Mouse (Mus musculus) heart, embryonic 14.5 days (tissue): ENCODE measurements around the gene Pms2. TPM values are rescaled to one million over a fixed set of nuclear protein-coding genes. Genes with fewer than 3 reads are reported as not detected.
A peak's percentile ranks its signal among the peaks of the same experiment; 100 is the strongest.

Experiments
- ATAC-seq: fragments of 200-750 bp; cut with Nextera tagmentation; 2 replicates; pipeline ENCODE4 v1.8.0; 2017; ENCODE audit warnings: low read depth, moderate TSS enrichment; ENCODE audit not compliant: insufficient number of reproducible peaks, insufficient read depth, low FRiP score
- H3K27ac ChIP-seq, 2 experiments: fragments of 200-500 bp in 1 of 2; fragments of 300-500 bp in 1 of 2; sonication (generic) in 1 of 2; replicated peaks in 1 of 2; 2 replicates each; pipeline ENCODE4 v1.5.1; 2012 to 2014; ENCODE audit warnings: low read depth in 2 of 2, low read length in 2 of 2, control low read depth in 1 of 2, mild to moderate bottlenecking in 1 of 2, mixed read lengths in 1 of 2; ENCODE audit not compliant: control insufficient read depth in 1 of 2, insufficient read depth in 1 of 2
- H3K27me3 ChIP-seq: fragments of 300-500 bp; sonication (generic); 2 replicates; pipeline ENCODE4 v1.6.1; 2014; ENCODE audit warnings: mild to moderate bottlenecking, low read length, control low read depth; ENCODE audit not compliant: control insufficient read depth, insufficient read depth
- H3K36me3 ChIP-seq: fragments of 300-500 bp; sonication (generic); 2 replicates; pipeline ENCODE4 v1.6.1; 2014; ENCODE audit warnings: mild to moderate bottlenecking, control low read depth, low read length, mixed read lengths; ENCODE audit not compliant: control insufficient read depth, insufficient read depth
- H3K4me1 ChIP-seq, 2 experiments: fragments of 200-500 bp in 1 of 2; fragments of 300-500 bp in 1 of 2; sonication (generic) in 1 of 2; 2 replicates each; pipeline ENCODE4 v1.6.1; 2012 to 2014; ENCODE audit warnings: low read length in 2 of 2, control low read depth in 1 of 2, mixed read lengths in 1 of 2; ENCODE audit not compliant: control insufficient read depth in 2 of 2, insufficient read depth in 2 of 2
- H3K4me2 ChIP-seq: fragments of 300-500 bp; sonication (generic); 2 replicates; pipeline ENCODE4 v1.6.1; 2014; ENCODE audit warnings: mild to moderate bottlenecking, low read length
- H3K4me3 ChIP-seq, 2 experiments: fragments of 200-500 bp in 1 of 2; fragments of 300-500 bp in 1 of 2; sonication (generic) in 1 of 2; 2 replicates each; pipeline ENCODE4 v1.5.1; 2012 to 2014; ENCODE audit warnings: low read length in 2 of 2, mild to moderate bottlenecking in 2 of 2, control low read depth in 1 of 2, low read depth in 1 of 2, moderate library complexity in 1 of 2; ENCODE audit not compliant: control insufficient read depth in 1 of 2, insufficient read depth in 1 of 2
- H3K9ac ChIP-seq: fragments of 300-500 bp; sonication (generic); 2 replicates; pipeline ENCODE4 v1.6.1; 2014; ENCODE audit warnings: mild to moderate bottlenecking, low read length
- H3K9me3 ChIP-seq: fragments of 300-500 bp; sonication (generic); 2 replicates; pipeline ENCODE4 v1.6.1; 2016; ENCODE audit warnings: low read length, control low read depth; ENCODE audit not compliant: control insufficient read depth
- WGBS: fragments of 180-500 bp; shearing (Covaris S2); extraction: QIAGEN DNeasy Blood & Tissue Kit; methylation state at CpG from one replicate; pipeline ENCODE4 v1.1.7; 2014; 5-methylcytosine and 5-hydroxymethylcytosine counted together
- polyA plus RNA-seq: library from polyadenylated mRNA; unstranded; fragments of >200 nt; fragmentation: Nextera tagmentation; extraction: Ambion mirVana; gene quantifications from 2 replicates; pipeline ENCODE4 v1.2.1, GENCODE M21; 2014

The Pms2 gene
- polyA plus RNA-seq, 1 experiment from 2014 or later, result 19.2 TPM

GRCm38 (mm10) chr5:143959551-143959950 is 49.8 kb downstream of the Pms2 start:
- 91% methylated on average over 11 of the region's 11 CpGs for WGBS
- Histone ChIP-seq H3K9me3 (0 out of 2 replicates have a peak, but pooled peaks cover 2% of the 10 kb centered on the region), H3K36me3 (no peaks in the 10 kb centered on the region), H3K27ac (no peak overlapping the region), H3K4me1 (no peaks in the 10 kb centered on the region), H3K9ac (no peak overlapping the region), H3K27me3 (no peaks in the 10 kb centered on the region), H3K4me3 (no peak overlapping the region), H3K4me2 (no peak overlapping the region)
- ATAC-seq, result no peak

DNA sequence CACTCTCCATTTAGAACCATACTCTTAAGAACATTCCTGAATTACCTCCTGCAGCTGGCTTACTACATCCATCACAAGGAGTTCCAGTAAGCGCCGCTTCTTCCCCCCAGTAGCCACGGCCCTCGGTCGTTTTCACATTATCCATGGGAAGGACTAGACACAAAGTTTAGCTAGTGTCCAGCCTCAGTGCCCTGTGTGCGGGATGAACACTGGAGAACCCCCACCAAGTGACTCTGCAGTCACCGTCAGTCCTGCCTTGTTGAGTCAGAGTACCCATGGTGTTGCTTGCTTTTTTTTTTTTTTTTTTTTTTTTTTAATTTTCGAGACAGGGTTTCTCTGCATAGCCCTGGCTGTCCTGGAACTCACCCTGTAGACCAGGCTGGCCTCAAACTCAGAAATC is 51.4 kb downstream of the Pms2 start:
- no peak overlapping the region for H3K4me3 ChIP-seq
- 0 out of 2 replicates have a peak, but pooled peaks cover 2% of the 10 kb centered on the region for H3K9me3 ChIP-seq
- 77% methylated on average over 8 of the region's 8 CpGs for WGBS
- H3K36me3 ChIP-seq, result no peaks in the 10 kb centered on the region
- no peaks in the 10 kb centered on the region for H3K4me1 ChIP-seq
- no peaks in the 10 kb centered on the region for H3K27me3 ChIP-seq
- no peak overlapping the region for H3K4me2 ChIP-seq
- H3K9ac ChIP-seq, result no peak overlapping the region
- no peak for ATAC-seq
- no peak overlapping the region for H3K27ac ChIP-seq

GRCm38 (mm10) chr5:143965586-143966345 is 56.0 kb downstream of the Pms2 start:
- Histone ChIP-seq H3K36me3 (no peaks in the 10 kb centered on the region), H3K9ac (no peak overlapping the region), H3K9me3 (no peaks in the 10 kb centered on the region), H3K4me3 (no peak overlapping the region), H3K4me1 (no peaks in the 10 kb centered on the region), H3K27me3 (no peaks in the 10 kb centered on the region), H3K27ac (no peak overlapping the region), H3K4me2 (no peak overlapping the region)
- no peak for ATAC-seq
- 76% methylated on average over 12 of the region's 12 CpGs for WGBS

GRCm38 (mm10) chr5:143966671-143967070 is 56.9 kb downstream of the Pms2 start:
- H3K9ac ChIP-seq, result no peak overlapping the region
- H3K36me3 ChIP-seq, result no peaks in the 10 kb centered on the region
- H3K4me2 ChIP-seq, result no peak overlapping the region
- H3K9me3 ChIP-seq, result no peaks in the 10 kb centered on the region
- WGBS, result 85% methylated on average over 12 of the region's 12 CpGs
- H3K4me1 ChIP-seq, result no peaks in the 10 kb centered on the region
- H3K27me3 ChIP-seq, result no peaks in the 10 kb centered on the region
- H3K4me3 ChIP-seq, result no peak overlapping the region
- no peak for ATAC-seq
- no peak overlapping the region for H3K27ac ChIP-seq

- no peak overlapping the region for H3K9ac ChIP-seq
- H3K4me2 ChIP-seq, result no peak overlapping the region
- H3K27me3 ChIP-seq, result no peaks in the 10 kb centered on the region
- peaks cover 0 to 2% of the 10 kb centered on the region in 2 experiments; a peak in 1 of 4 replicates for H3K4me1 ChIP-seq
- H3K27ac ChIP-seq, result no peak overlapping the region
- H3K36me3 ChIP-seq, result no peaks in the 10 kb centered on the region
- 23% methylated on average over 3 of the region's 3 CpGs for WGBS
- no peaks in the 10 kb centered on the region for H3K9me3 ChIP-seq
- no peak overlapping the region for H3K4me3 ChIP-seq
- no peak for ATAC-seq
These were observed 62.9 kb downstream of the Pms2 start for GRCm38 (mm10) chr5:143972628-143973027.

- WGBS, result 49% methylated on average over 4 of the region's 4 CpGs
- peak; percentile 61; the same call in 1 of the 2 replicates for ATAC-seq
- H3K27me3 ChIP-seq, result no peaks in the 10 kb centered on the region
- H3K36me3 ChIP-seq, result no peaks in the 10 kb centered on the region
- H3K9me3 ChIP-seq, result no peaks in the 10 kb centered on the region
- no peak overlapping the region for H3K4me3 ChIP-seq
- no peak overlapping the region for H3K9ac ChIP-seq
- H3K27ac ChIP-seq, result no peak overlapping the region
- peaks cover 0 to 2% of the 10 kb centered on the region in 2 experiments; a peak in 1 of 4 replicates for H3K4me1 ChIP-seq
- no peak overlapping the region for H3K4me2 ChIP-seq
These were observed 65.3 kb downstream of the Pms2 start for GRCm38 (mm10) chr5:143974931-143975630.

DNA sequence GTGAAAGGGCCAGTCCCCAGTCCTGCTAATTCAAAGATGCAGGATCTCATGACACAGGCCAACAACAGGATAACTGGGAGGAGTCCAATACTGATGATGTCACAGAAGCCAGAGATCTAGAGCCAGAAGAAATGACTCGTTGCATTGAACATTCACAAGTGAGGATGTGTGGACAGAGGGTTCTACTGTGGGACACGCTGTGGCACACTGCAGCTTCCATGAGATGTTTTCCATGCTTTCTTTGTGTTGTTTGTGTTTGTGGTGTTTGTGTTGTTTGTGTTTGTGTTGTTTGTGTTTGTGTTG is 65.8 kb downstream of the Pms2 start:
- no peak overlapping the region for H3K4me3 ChIP-seq
- WGBS, result 48% methylated on average over 2 of the region's 2 CpGs
- H3K4me2 ChIP-seq, result no peak overlapping the region
- no peak overlapping the region for H3K27ac ChIP-seq
- H3K9me3 ChIP-seq, result no peaks in the 10 kb centered on the region
- H3K9ac ChIP-seq, result no peak overlapping the region
- H3K27me3 ChIP-seq, result no peaks in the 10 kb centered on the region
- H3K36me3 ChIP-seq, result no peaks in the 10 kb centered on the region
- peaks cover 0 to 2% of the 10 kb centered on the region in 2 experiments; a peak in 1 of 4 replicates for H3K4me1 ChIP-seq
- ATAC-seq, result no peak
